Mouse (Mus musculus): ENCODE data around the gene Fam120b. TPM values are rescaled to one million over a fixed set of nuclear protein-coding genes. Genes with fewer than 3 reads are reported as not detected.
A peak's percentile ranks its signal among the peaks of the same experiment; 100 is the strongest.
"Not testable (repeated sequence)": the region's sequence is repeated elsewhere in the genome, so short reads cannot be mapped to it uniquely, and the experiment has no call there.

Gene Fam120b
- polyA plus RNA-seq, 1 experiment from 2014 or later: 40.4 TPM

DNA sequence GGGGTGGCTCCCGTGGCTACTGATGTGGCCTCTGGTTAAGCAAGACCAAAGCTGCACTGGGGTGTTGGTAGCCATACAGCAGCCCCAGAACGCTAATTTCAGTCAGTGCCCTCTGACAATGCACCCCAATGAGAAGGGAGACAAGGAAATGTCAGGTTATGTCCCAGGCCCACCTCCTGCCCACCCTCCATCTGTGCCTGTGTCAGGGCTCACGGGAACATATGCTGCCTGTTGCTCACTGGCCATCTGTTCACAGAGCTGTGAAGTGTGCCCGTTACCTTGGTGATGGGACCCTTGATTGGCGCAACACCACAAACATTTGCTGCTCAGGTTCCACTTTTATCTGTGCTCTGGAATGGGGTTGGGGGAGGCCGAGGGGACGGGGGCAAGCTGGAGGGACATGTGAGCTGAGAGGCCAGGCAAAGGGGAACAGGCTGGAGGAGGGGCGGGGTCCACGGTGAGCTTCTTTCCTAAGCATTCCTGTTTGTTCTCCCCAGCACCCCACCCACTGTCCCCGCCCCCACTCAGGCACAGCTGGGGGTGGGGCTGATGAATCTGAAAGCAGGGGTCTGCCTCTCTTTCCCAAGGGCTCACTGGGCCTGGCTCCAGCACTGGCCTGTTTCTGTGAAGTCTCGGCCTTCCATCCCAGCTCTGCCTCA lies 44.6 kb downstream of the Fam120b start:
- H3K4me3 ChIP-seq: 0 out of 2 replicates have a peak overlapping the region, but pooled peaks have one; percentile 3
- H3K9me3 ChIP-seq: no peaks in the 10 kb centered on the region
- H3K36me3 ChIP-seq: no peaks in the 10 kb centered on the region
- no peak overlapping the region for H3K9ac ChIP-seq (replicated peaks)
- H3K4me2 ChIP-seq (replicated peaks): peak overlapping the region; percentile 33
- H3K27ac ChIP-seq (replicated peaks): peak overlapping the region; percentile 66
- no peaks in the 10 kb centered on the region for H3K27me3 ChIP-seq
- 5% methylated on average over 11 of the region's 11 CpGs for WGBS
- peak; percentile 94 for ATAC-seq (ENCODE audit: low FRiP score, low read depth)
- H3K4me1 ChIP-seq: peaks cover 39% of the 10 kb centered on the region

GRCm38 (mm10) chr17:15445421-15445820 lies 49.4 kb downstream of the Fam120b start:
- H3K27ac ChIP-seq (replicated peaks): no peak overlapping the region
- H3K4me3 ChIP-seq: no peak overlapping the region
- H3K36me3 ChIP-seq: no peaks in the 10 kb centered on the region
- H3K9me3 ChIP-seq: no peaks in the 10 kb centered on the region
- WGBS: 89% methylated on average over 3 of the region's 3 CpGs
- H3K4me2 ChIP-seq (replicated peaks): no peak overlapping the region
- no peaks in the 10 kb centered on the region for H3K27me3 ChIP-seq
- H3K9ac ChIP-seq (replicated peaks): no peak overlapping the region
- ATAC-seq (ENCODE audit: low FRiP score, low read depth): no peak
- peaks cover 32% of the 10 kb centered on the region for H3K4me1 ChIP-seq

DNA sequence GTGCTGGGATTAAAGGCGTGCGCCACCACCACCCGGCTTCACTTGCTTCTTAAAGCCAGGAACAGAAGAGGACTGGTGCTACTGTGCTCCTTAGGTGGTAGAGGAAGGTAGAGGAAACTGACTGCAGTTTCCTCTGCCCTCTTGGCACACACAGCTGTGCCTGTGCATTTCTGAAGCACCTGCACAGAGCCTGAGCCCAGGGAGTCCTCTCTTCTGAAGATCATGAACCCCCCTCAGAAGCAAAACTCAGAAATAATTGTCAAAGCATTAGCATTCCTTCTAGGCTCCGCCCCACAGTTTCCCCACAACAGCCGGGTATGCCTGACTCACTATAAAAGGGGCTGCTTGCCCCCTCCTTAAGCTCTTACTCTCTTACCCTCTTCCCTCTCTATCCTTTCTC lies 51.8 kb downstream of the Fam120b start:
- Histone ChIP-seq H3K4me2 (replicated peaks) (no peak overlapping the region), H3K9ac (replicated peaks) (no peak overlapping the region), H3K4me1 (peaks cover 18% of the 10 kb centered on the region), H3K9me3 (no peaks in the 10 kb centered on the region), H3K4me3 (no peak overlapping the region), H3K36me3 (no peaks in the 10 kb centered on the region), H3K27ac (replicated peaks) (no peak overlapping the region), H3K27me3 (no peaks in the 10 kb centered on the region)
- ATAC-seq (ENCODE audit: low FRiP score, low read depth): no peak
- WGBS: 64% methylated on average over 5 of the region's 5 CpGs

GRCm38 (mm10) chr17:15449144-15449543 lies 53.1 kb downstream of the Fam120b start:
- H3K4me2 ChIP-seq (replicated peaks); H3K4me3 ChIP-seq; H3K9ac ChIP-seq (replicated peaks); H3K27me3 ChIP-seq; ATAC-seq (ENCODE audit: low FRiP score, low read depth); H3K36me3 ChIP-seq; H3K9me3 ChIP-seq; H3K27ac ChIP-seq (replicated peaks): not testable (repeated sequence)
- 79% methylated on average over 5 of the region's 6 CpGs for WGBS
- H3K4me1 ChIP-seq: peaks cover 14% of the 10 kb centered on the region; the same call in 1 of the 2 replicates

GRCm38 (mm10) chr17:15449606-15450005 lies 53.6 kb downstream of the Fam120b start:
- Histone ChIP-seq H3K4me3 (no peak overlapping the region), H3K9ac (replicated peaks) (no peak overlapping the region), H3K4me2 (replicated peaks) (no peak overlapping the region), H3K4me1 (peaks cover 9% of the 10 kb centered on the region; the same call in 1 of the 2 replicates), H3K9me3 (no peaks in the 10 kb centered on the region), H3K36me3 (no peaks in the 10 kb centered on the region), H3K27ac (replicated peaks) (no peak overlapping the region), H3K27me3 (no peaks in the 10 kb centered on the region)
- no peak for ATAC-seq (ENCODE audit: low FRiP score, low read depth)
- WGBS: 70% methylated on average over 3 of the region's 3 CpGs

- Histone ChIP-seq H3K4me1 (no peaks in the 10 kb centered on the region), H3K9me3 (no peaks in the 10 kb centered on the region), H3K27me3 (no peaks in the 10 kb centered on the region), H3K9ac (replicated peaks) (no peak overlapping the region), H3K4me3 (no peak overlapping the region), H3K4me2 (replicated peaks) (no peak overlapping the region), H3K27ac (replicated peaks) (no peak overlapping the region), H3K36me3 (no peaks in the 10 kb centered on the region)
- WGBS: 83% methylated on average over 4 of the region's 4 CpGs
- no peak for ATAC-seq (ENCODE audit: low FRiP score, low read depth)
Measured at GRCm38 (mm10) chr17:15455203-15455602, 59.2 kb downstream of the Fam120b start.

- Histone ChIP-seq H3K36me3 (no peaks in the 10 kb centered on the region), H3K9ac (replicated peaks) (no peak overlapping the region), H3K4me3 (no peak overlapping the region), H3K27ac (replicated peaks) (no peak overlapping the region), H3K9me3 (no peaks in the 10 kb centered on the region), H3K4me1 (no peaks in the 10 kb centered on the region), H3K27me3 (no peaks in the 10 kb centered on the region), H3K4me2 (replicated peaks) (no peak overlapping the region)
- WGBS: 91% methylated on average over 2 of the region's 2 CpGs
- no peak for ATAC-seq (ENCODE audit: low FRiP score, low read depth)
Measured at GRCm38 (mm10) chr17:15456595-15456994, 60.6 kb downstream of the Fam120b start.

DNA sequence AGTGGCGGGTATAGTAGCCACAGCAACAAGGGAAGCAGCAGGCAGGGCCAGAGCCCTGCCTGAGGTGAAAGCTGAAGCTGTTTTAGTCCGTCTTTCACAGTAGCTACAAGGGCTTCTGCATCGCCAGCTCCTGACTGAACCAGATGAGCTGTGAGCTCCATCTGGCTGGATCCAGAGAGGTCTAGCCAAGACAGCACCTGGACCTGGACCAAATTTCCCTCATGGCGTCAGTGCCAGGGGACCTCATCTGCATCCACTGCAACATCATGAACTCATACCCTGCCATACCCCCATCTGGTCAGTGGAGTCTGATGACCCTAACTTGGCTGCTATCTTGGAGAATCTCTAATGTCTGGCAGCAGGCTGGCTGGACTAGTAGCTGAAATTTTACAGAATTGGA lies 63.8 kb downstream of the Fam120b start:
- no peak overlapping the region for H3K4me3 ChIP-seq
- H3K36me3 ChIP-seq: no peaks in the 10 kb centered on the region
- WGBS: 96% methylated on average over 4 of the region's 4 CpGs
- no peaks in the 10 kb centered on the region for H3K9me3 ChIP-seq
- no peaks in the 10 kb centered on the region for H3K27me3 ChIP-seq
- H3K4me2 ChIP-seq (replicated peaks): no peak overlapping the region
- H3K4me1 ChIP-seq: no peaks in the 10 kb centered on the region
- ATAC-seq (ENCODE audit: low FRiP score, low read depth): no peak
- H3K9ac ChIP-seq (replicated peaks): no peak overlapping the region
- H3K27ac ChIP-seq (replicated peaks): no peak overlapping the region

GRCm38 (mm10) chr17:15461921-15462495 lies 66.0 kb downstream of the Fam120b start:
- H3K4me1 ChIP-seq: no peaks in the 10 kb centered on the region
- H3K9ac ChIP-seq (replicated peaks): no peak overlapping the region
- no peak overlapping the region for H3K27ac ChIP-seq (replicated peaks)
- no peaks in the 10 kb centered on the region for H3K9me3 ChIP-seq
- H3K4me2 ChIP-seq (replicated peaks): no peak overlapping the region
- H3K4me3 ChIP-seq: no peak overlapping the region
- no peaks in the 10 kb centered on the region for H3K36me3 ChIP-seq
- no peaks in the 10 kb centered on the region for H3K27me3 ChIP-seq
- 99% methylated on average over 6 of the region's 6 CpGs for WGBS
- ATAC-seq (ENCODE audit: low FRiP score, low read depth): no peak

DNA sequence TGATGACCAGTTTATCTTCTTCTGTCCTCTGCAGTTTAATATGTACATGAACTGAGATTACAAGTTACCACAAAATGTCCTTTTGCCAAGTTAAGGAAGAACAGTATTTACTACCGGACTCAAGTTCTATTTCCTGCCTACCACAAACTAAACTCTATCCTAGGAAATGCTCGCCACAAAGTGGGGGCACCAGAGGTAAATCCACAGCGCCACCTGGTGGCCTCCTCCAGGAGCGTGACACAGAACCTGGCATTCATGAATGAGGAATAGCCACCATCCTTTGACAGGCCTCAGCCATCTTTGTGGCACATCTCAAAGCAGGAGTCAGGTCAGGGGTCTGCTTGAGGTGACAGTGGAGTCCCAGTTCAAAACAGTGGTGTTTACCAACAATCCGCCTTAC lies 71.7 kb downstream of the Fam120b start:
- H3K9ac ChIP-seq (replicated peaks): no peak overlapping the region
- H3K27me3 ChIP-seq: no peaks in the 10 kb centered on the region
- no peak overlapping the region for H3K4me2 ChIP-seq (replicated peaks)
- peak; percentile 52; the same call in 1 of the 2 replicates for ATAC-seq (ENCODE audit: low FRiP score, low read depth)
- H3K27ac ChIP-seq (replicated peaks): no peak overlapping the region
- H3K4me1 ChIP-seq: no peaks in the 10 kb centered on the region
- peaks cover 29% of the 10 kb centered on the region for H3K36me3 ChIP-seq
- WGBS: 21% methylated on average over 5 of the region's 5 CpGs
- H3K4me3 ChIP-seq: no peak overlapping the region
- H3K9me3 ChIP-seq: no peaks in the 10 kb centered on the region

DNA sequence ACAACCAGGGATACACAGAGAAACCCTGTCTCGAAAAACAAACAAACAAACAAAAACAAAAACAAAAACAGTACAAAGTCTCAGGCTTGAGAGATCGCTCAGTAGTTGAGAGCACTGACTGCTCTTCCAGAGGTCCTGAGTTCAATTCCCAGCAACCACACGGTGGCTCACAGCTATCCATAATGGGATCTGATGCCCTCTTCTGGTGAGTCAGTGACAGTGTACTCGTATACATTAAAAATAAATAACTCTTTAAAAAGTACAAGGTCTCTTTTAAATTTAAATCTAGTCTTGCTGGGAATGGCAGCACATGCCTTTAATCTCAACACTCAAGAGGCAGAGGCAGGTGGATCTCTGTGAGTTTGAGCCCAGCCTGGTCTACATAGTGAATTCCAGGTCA lies 76.7 kb downstream of the Fam120b start:
- H3K9ac ChIP-seq (replicated peaks): no peak overlapping the region
- H3K36me3 ChIP-seq: peaks cover 79% of the 10 kb centered on the region
- no peak overlapping the region for H3K4me2 ChIP-seq (replicated peaks)
- H3K27ac ChIP-seq (replicated peaks): no peak overlapping the region
- 92% methylated on average over 4 of the region's 4 CpGs for WGBS
- ATAC-seq (ENCODE audit: low FRiP score, low read depth): no peak
- H3K4me1 ChIP-seq: no peaks in the 10 kb centered on the region
- no peaks in the 10 kb centered on the region for H3K9me3 ChIP-seq
- H3K4me3 ChIP-seq: no peak overlapping the region
- no peaks in the 10 kb centered on the region for H3K27me3 ChIP-seq
